8 mouse cellular contexts compared by ENCODE assay signal in genomic region chr19:23447221-23447987, GRCm38 (mm10). TPM values are rescaled to one million over a fixed set of nuclear protein-coding genes. Genes with fewer than 3 reads are reported as not detected.
DNase-seq lines count a peak whose midpoint lies in the region; ATAC-seq lines count a peak whose summit lies in the region.

No protein-coding gene starts in this region.

- no peaks in the 10 kb centered on the region for H3K79me2 ChIP-seq in macrophage (ENCODE audit: inconsistent target)

- peak overlapping the region; percentile 98 for H3K4me2 ChIP-seq in heart, embryonic 13.5 days

- H3K27ac ChIP-seq in embryonic facial prominence, embryonic 10.5 days (replicated peaks) = peak overlapping the region; percentile 68
- H3K27ac ChIP-seq in heart, embryonic 13.5 days (replicated peaks) = no peak overlapping the region
- no peak overlapping the region for H3K27ac ChIP-seq in macrophage

- peak; percentile 25; the same call in 1 of the 2 replicates for ATAC-seq in heart, embryonic 13.5 days (ENCODE audit: extremely low read depth, insufficient number of reproducible peaks, low FRiP score, low TSS enrichment)

- peak overlapping the region; percentile 79 for H3K9ac ChIP-seq in heart, embryonic 13.5 days

- intact Hi-C loops in left cerebral cortex, postnatal 25 days (cut with DNase I) = no loop called here

- no peaks in the 10 kb centered on the region for H3K9me3 ChIP-seq in embryonic facial prominence, embryonic 10.5 days
- 0 out of 2 replicates have a peak, but pooled peaks cover 3% of the 10 kb centered on the region for H3K9me3 ChIP-seq in heart, embryonic 13.5 days

- peak; percentile 52 for DNase-seq in ES-CJ7 (ENCODE audit: low read depth, low spot score)
- DNase-seq in adrenal gland, adult 2 months = peak; percentile 21
- peak; percentile 58 for DNase-seq in embryonic facial prominence, embryonic 10.5 days (ENCODE audit: low spot score)
- DNase-seq in left cerebral cortex, postnatal 25 days (ENCODE audit: low spot score in 2 of 2) = peak; percentile 7 to 56
- DNase-seq in skeletal muscle tissue, adult 2 months (ENCODE audit: low read depth, low spot score) = peak; percentile 9
- no peak for DNase-seq in spleen, adult 12 weeks (ENCODE audit: low spot score)

- WGBS in embryonic facial prominence, embryonic 10.5 days = 2% methylated on average over 23 of the region's 23 CpGs
- 2% methylated on average over 23 of the region's 23 CpGs for WGBS in heart, embryonic 13.5 days
- 2% methylated on average over 23 of the region's 23 CpGs for WGBS in macrophage (ENCODE audit: missing documents)

- H3K4me3 ChIP-seq in embryonic facial prominence, embryonic 10.5 days = peak overlapping the region; percentile 66
- peak overlapping the region; percentile 54 for H3K4me3 ChIP-seq in heart, embryonic 13.5 days
- H3K4me3 ChIP-seq in macrophage (ENCODE audit: inconsistent target) = peak overlapping the region; percentile 41

- H3K27me3 ChIP-seq in embryonic facial prominence, embryonic 10.5 days (replicated peaks; ENCODE audit: low read depth, poor library complexity, severe bottlenecking) = peaks cover 19% of the 10 kb centered on the region
- H3K27me3 ChIP-seq in heart, embryonic 13.5 days (replicated peaks) = no peaks in the 10 kb centered on the region

- peaks cover 43% of the 10 kb centered on the region for H3K4me1 ChIP-seq in embryonic facial prominence, embryonic 10.5 days
- H3K4me1 ChIP-seq in heart, embryonic 13.5 days = peaks cover 25% of the 10 kb centered on the region

- H3K36me3 ChIP-seq in embryonic facial prominence, embryonic 10.5 days (replicated peaks) = no peaks in the 10 kb centered on the region
- no peaks in the 10 kb centered on the region for H3K36me3 ChIP-seq in heart, embryonic 13.5 days
- H3K36me3 ChIP-seq in macrophage (ENCODE audit: inconsistent target) = no peaks in the 10 kb centered on the region

RNA-seq across cellular contexts. Expression of gene Mamdc2, which starts 0.8 kb away (rescaled TPM):
- total RNA-seq in adrenal gland, adult 2 months (2021) = 1 to 10 TPM; 1.6 to 1.8 TPM
- polyA plus RNA-seq in adrenal gland, adult 2 months (2012; rRNA removed) = 2.4 and 3.2 TPM in 2 replicates
- polyA plus RNA-seq in embryonic facial prominence, embryonic 10.5 days (2016; fragmentation: Nextera tagmentation; extraction: Ambion mirVana) = 0.98 and 1.2 TPM in 2 replicates
- polyA plus RNA-seq in heart, embryonic 13.5 days (2015; fragmentation: Nextera tagmentation; extraction: Ambion mirVana) = 1.1 and 1.3 TPM in 2 replicates
- total RNA-seq in left cerebral cortex, postnatal 25 days (2021) = 1 to 10 TPM; 1.0 to 1.2 TPM
- total RNA-seq in macrophage (2018; cell fraction: chromatin; rRNA removed) = 1 to 10 TPM in 7 of 26 experiments, under 1 TPM in 6, not detected in 13; 0.12 to 4.0 (median 1.1) TPM
- 1 to 10 TPM in 13 of 26 experiments, under 1 TPM in 7, not detected in 6; 0.03 to 2.4 (median 1.5) TPM for total RNA-seq in macrophage (2018; cell fraction: cytosol; rRNA removed)
- total RNA-seq in macrophage (2018; cell fraction: nucleus; rRNA removed) = 1 to 10 TPM in 12 of 26 experiments, under 1 TPM in 3, not detected in 11; 0.12 to 5.0 (median 1.9) TPM
- polyA plus RNA-seq in macrophage (2018) = 0.58 to 1.6 TPM (median 0.90 TPM) in 3 replicates
